Mouse (Mus musculus) stomach, postnatal 0 days (tissue): ENCODE results near the gene Spata2l.

Source experiments
- CTCF ChIP-seq: IDR thresholded peaks from 2 replicates; pipeline ENCODE4 v1.5.1; 2016; ENCODE audit warnings: antibody characterized with exemption, low read depth, mild to moderate bottlenecking, moderate library complexity
- EP300 ChIP-seq: optimal IDR thresholded peaks from 2 replicates; pipeline ENCODE3; 2016; ENCODE audit warnings: antibody characterized with exemption

DNA sequence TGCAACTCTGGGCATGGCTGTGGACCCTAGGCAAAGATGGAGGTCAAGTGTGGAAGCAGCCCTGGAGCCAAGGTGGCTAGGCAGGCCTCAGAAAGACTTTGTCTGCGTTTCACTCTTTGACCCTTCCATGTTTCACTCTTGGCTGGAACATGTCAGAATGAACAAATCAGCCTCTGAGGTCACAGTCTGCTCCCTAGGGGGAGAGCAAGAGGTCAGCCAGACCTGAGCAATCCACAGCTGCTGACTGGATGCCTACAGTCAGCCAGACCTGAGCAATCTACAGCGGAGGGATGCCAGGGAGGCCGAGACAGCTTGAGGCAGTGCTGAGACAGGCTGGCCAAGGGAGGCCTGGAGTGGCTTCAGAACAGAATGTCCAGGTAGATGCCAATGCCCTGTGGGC, 54.6 kb downstream of the Spata2l start:
- TF ChIP-seq EP300 (no peak), CTCF (no peak)
